Mouse (Mus musculus): ENCODE measurements around the gene Ifitm5. TPM values are rescaled to one million over a fixed set of nuclear protein-coding genes. Genes with fewer than 3 reads are reported as not detected.
A peak's percentile ranks its signal among the peaks of the same experiment; 100 is the strongest.

Gene Ifitm5
- total RNA-seq, 1 experiment from 2014 or later = 0.63 TPM

DNA sequence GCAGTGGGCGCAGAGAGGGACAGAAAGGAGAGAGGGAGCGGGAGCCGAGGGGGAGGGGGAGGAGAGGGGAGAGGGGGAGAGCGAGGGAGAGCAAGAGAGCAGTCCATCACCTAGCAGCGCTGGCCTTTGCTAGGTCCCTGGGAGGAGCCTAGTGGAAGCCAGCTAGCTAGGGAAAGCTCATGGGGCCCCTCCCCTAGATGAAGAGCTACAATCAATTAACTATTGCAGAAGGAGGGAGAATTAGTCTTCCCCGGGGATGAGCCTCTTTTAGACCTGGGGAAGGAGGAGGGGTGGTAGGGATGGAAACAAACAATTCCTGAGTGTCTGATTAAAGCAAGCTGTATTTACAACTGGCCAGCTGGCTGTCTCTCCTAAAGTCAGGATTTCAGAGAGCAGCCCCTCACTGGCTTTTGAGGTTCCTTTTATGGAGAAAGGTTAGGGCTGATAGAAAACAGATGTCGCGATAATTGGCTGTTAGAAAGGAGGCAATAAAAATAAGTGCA lies 10.4 kb downstream of the Ifitm5 start:
- peak; percentile 49 for DNase-seq

DNA sequence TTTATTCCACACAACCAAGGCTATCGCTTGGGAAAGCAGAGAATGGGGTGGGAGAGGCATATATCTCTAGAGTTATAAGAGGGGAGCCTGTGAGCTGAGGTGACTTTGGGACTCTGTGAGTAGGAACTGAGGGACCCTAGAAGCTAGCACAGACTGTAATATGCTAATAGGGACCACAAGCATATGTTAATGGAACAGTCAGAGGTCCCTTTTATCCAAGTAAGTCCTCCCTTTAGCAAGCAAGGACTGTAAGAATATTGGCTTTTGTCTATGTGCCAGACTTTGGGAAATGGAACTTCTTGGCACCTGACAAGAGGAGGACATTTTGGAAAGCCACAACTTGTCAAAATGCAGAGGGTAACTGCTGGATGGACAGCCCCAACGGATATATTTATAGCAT lies 11.2 kb downstream of the Ifitm5 start:
- DNase-seq = no peak

GRCm38 (mm10) chr7:140938436-140938835 lies 11.7 kb downstream of the Ifitm5 start:
- no peak for DNase-seq

DNA sequence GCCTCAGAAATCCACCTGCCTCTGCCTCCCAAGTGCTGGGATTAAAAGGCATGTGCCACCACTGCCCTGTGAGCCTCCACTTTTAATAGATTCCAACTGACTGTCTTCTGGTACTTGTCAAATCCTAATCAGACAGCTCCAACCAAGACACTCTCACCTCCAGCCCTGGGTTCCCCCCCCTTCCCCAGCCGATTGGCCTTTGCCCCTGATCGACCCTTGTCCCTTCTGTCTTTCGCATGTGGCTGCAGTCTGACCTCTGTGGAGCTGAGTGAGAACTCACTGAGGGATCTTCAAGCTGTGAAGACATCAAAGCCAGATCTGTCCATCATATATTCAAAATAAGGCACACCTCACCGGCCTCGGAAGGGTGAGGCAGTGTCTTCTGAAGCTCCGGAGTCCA lies 22.9 kb downstream of the Ifitm5 start:
- no peak for DNase-seq

DNA sequence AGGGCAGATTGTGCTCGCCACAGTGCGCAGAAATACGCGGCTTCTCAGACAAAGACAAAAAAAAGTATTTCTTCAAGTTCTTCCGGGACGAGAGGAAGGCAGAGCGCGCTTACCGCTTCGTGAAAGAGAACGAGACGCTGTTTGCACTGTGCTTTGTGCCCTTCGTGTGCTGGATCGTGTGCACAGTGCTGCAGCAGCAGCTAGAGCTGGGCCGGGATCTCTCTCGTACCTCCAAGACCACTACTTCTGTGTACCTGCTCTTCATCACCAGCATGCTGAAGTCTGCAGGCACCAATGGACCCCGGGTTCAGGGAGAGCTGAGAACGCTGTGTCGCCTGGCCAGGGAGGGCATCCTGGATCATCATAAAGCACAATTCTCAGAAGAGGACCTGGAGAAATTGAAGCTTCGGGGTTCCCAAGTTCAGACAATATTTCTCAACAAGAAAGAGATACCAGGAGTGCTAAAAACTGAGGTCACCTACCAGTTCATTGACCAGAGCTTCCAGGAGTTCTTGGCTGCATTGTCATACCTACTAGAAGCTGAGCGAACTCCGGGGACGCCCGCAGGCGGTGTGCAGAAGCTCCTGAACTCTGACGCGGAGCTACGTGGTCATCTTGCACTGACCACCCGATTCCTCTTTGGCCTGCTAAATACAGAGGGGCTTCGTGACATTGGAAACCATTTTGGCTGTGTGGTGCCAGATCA lies 26.9 kb downstream of the Ifitm5 start:
- no peak for DNase-seq

DNA sequence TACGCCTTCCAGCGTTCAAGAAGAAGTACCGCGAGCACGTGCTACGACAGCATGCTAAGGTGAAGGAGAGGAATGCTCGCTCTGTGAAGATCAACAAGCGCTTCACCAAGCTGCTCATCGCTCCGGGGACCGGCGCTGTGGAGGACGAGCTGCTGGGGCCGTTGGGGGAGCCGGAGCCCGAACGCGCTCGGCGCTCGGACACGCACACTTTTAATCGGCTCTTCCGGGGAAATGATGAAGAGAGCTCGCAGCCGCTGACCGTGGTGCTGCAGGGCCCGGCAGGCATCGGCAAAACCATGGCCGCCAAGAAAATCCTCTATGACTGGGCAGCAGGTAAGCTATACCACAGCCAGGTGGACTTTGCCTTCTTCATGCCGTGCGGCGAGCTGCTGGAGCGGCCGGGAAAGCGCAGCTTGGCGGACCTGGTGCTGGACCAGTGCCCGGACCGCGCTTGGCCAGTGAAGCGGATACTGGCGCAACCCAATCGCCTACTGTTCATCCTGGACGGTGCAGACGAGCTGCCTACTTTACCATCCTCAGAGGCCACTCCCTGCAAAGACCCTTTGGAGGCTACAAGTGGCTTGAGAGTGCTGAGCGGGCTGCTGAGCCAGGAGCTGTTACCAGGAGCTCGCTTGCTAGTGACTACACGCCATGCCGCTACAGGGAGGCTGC lies 27.6 kb downstream of the Ifitm5 start:
- peak; percentile 77 for DNase-seq

DNA sequence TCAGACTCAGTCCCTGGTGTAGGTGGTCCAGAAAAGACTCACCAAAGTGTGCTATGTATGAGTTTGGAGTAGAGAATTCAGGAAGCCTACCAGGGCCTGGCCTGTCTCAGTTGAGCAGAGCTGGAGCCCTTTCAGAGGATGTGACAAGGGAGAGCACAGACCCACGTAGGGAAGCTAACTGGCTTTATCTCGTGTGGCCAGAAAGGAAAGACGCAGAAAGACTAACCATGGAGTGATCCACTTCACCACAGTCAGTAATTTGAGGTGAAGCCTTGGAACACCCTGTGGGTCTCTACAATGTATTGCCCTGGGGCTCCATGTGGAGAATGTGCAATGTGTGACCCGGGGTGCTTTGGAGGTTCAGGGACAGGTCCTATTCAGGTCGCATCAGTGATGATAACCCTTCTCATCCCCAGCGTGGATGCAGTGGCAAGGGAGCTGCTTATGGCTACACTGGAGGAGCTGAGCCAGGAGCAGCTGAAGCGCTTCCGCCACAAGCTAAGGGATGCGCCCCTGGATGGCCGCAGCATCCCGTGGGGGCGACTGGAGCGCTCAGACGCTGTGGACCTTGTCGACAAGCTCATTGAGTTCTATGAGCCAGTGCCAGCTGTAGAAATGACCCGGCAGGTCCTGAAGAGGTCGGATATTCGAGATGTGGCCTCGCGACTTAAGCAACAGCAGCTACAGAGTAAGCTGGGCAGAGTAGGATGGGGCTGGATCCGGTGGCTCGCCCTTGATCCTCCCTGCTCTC lies 28.7 kb downstream of the Ifitm5 start:
- DNase-seq = no peak

DNA sequence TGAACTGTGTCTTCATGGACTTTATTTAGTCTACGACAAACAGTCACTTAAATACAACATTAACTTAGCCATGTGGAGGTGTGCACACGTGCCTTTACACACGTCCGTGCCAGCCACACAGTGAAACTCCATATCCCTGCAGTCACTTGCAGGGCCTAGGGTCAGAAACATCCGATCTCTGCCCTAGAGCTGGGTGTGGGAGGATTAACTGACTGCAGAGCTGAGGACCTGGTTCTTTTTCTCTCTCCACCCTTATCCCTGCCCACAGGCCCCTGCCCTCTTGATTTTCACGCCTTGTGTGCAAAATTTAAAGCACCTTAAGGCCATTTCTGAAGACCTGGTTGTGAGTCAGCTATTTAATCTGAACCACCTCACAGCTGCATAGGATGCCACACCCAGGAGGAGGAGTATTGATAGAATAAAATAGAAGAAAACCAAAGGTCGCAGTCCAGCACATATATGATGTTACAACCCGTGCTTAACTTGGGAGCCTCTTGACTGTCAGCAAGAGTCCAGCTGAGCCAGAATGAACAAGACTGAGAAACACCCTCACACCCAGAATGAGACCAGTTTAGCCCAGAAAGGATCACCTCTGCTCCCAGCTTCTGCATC lies 29.6 kb downstream of the Ifitm5 start, which contains the start of gene Nlrp6:
TSS of gene Nlrp6 (plus strand) at position 485 of the 612 bp plus-strand sequence.
- DNase-seq = no peak

DNA sequence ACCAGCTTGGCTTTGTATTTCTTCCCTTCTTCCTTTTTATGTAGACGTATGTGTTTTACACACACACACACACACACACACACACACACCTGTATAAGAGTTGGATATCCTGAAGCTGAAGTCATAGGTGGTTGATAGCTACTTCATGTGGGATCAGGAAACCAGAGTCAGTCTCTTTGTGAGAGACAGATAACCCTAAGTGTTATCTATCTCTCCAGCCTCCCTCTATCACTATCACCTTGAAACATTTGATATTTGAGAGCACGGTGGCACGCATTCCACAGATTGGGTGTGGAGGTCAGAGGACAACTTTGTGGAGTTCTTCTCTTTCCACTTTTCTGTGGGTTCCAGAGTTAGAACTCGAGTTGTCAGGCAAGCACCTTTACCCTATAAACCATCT lies 30.2 kb downstream of the Ifitm5 start:
- DNase-seq = no peak

DNA sequence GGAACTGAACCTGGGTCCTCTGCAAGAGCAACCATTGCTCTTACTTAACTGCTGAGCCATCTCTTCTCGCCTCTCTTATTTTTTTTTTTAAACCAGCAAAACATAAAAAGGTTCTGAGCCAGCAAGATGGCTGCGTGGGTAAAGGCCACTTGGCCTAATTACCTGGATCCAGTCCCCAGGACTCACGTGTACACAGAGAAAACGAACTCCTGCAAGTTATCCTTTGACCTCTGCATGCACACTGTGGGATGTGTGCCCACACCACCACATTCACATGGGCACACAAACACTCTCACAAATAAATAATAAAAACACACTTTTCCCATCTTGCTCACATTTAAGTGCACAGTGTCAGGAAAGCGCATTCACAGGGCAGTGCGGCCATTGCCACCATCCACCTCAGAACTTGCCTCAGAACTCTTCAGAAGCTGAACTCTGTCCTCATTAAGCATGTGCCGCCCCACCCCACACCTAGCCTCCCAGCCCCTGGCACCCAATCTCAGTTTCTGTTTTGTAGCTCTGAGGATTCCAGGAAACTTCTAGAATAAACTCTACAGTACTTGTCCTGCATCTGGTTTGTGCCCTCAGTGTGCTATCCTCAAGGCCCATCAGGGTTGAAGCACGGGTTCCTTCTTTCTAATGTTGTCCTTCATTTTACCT lies 35.9 kb downstream of the Ifitm5 start:
- DNase-seq = no peak

DNA sequence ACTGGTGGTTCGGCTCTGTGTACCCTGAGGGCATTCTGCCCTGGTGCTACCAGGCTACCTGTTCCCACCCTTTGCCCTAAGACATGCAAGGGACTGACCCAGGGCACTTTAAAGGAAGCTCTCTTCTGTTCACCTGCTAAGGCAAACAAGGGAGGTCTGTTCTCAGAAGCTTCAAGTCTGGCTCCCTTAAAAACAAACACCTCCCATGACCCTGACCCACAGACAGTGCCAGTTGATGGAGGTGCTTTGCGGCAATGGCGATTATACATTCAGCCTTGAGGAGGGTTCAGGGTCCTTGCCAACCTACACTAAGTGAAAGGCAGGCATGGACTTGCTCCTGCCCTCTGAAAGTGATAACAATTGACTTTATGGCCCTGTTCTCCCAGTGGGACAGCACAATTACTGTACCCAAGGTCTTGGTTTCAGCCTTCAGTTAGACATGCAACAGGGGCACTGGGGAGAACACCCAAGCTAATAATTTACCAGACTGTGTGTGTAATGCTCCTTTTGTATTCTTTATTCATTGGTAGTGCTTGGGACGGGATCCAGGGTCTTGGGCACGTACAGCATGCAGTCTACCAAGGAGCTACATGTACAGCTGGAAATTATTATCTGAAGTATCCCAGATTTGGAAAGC lies 37.1 kb downstream of the Ifitm5 start:
- DNase-seq = no peak

DNA sequence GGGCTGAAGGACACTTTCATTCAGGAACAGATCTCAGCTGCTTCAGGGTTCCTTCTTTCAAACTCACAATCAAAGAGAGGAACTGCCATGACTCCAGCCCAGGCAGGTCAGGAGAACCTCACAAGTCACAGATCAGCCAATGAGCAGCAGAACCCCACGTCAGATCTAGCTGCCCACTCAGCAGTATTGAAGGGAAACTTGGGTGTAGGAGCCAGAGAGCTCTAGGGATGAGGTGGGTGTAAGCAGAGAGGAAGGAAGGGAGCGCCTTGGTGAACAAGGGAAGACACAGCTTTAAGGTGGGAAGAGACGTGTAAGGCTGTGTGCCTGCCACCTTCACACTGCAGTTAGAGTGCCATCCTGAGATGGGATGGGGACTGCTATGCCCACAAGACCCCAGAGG lies 37.8 kb downstream of the Ifitm5 start:
- DNase-seq = no peak

DNA sequence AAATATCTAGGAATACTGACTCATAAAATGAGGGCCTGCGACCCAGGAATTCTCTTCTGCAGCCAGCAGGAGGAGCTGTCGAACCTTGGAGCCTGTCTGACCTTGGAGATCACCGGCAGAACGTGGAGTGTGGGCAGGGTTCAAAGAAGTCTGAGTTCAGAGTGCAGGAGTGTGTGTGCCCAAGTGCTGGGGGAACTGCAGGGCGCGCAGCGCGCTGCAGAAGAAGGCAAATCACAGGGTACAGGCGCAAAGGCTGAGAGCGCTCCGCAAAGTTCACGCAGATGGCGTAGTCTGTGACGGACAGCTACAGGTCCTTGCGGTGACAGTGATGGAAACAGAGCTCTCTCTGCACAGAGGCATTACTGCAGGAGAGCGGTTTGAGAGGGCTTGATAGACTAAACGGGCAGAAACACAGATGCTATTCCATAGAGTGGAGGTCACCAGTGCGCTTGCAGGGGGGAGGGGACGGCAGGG lies 41.4 kb downstream of the Ifitm5 start:
- peak; percentile 91 for DNase-seq

DNA sequence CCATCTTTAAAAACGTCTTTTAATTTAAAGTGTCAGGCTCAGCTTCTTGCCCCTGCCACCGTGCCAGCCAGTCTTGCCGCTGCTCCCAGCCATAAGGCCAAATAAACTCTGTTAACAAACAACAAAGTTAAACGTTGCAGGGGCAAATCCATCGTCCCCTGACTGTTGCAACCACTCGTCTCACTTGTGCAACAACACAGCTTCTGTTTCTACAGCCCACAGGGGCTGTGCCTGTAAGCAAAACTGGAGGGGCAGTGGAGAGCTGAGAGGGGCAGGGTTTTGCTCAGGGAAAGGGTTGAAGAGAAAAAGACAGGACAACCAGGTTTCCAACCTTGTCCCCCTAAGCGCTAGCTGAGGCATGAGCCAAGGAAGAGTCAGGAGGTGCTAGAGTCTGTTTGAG lies 41.9 kb downstream of the Ifitm5 start:
- DNase-seq = no peak

GRCm38 (mm10) chr7:140907697-140908096 lies 42.4 kb downstream of the Ifitm5 start:
- no peak for DNase-seq

- DNase-seq = peak; percentile 69
Observed at GRCm38 (mm10) chr7:140907131-140907530, 43.0 kb downstream of the Ifitm5 start.

GRCm38 (mm10) chr7:140905642-140906081 lies 44.4 kb downstream of the Ifitm5 start:
- DNase-seq = no peak

- DNase-seq = peak; percentile 85
Observed at GRCm38 (mm10) chr7:140903212-140903611, 46.9 kb downstream of the Ifitm5 start.

DNA sequence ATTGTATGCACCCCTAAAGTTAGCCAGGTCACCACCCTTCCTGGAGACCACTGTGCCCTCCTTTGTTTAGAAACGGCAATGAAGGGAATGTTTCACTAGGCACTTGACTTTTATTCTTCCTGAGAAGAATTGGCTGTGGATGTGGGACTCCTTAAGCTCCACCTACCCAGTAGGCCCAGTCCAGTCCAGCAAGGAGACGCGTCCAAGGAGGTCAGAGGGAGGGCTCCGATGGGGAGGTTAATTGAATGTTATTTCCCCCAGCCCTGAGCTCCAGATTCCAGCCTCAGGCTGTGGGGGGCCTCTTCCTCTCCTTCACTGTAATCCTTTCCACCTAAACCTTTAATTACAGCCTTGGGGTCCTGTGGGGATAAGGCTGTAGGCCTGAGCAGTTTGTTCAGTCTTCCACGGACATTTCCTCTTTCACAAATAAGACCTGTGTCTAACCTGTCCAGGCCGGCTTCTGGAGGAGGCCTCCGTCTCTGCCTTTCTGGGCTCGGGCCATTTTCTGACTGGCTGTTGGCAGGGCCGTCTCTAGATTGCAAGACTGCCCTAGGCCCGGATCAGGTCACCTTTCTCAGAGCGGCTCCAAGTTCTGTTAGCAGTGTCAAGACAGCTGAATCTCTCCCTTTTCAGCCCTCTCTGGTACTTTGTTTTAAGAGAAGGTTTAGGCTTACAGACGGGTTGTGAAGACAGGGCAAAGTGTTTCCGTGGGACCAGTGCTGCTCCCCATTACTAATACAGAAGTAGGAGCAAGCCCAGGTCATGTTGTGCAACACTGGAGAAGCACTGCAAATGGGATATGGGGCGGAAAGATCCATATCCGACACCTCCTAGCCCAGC lies 47.8 kb downstream of the Ifitm5 start:
- peak; percentile 75 for DNase-seq

- DNase-seq = peak; percentile 43
Observed at GRCm38 (mm10) chr7:140900220-140900619, 49.9 kb downstream of the Ifitm5 start, which contains the start of gene Cox8b. TSS of gene Cox8b (minus strand) at chr7:140900446.
